Mouse (Mus musculus): ENCODE results near the gene Fmn2.

The Fmn2 gene

GRCm38 (mm10) chr1:174781037-174781436 lies 279.4 kb downstream of the Fmn2 start:
- no peak for DNase-seq (ENCODE audit: extremely low spot score)

- DNase-seq (ENCODE audit: extremely low spot score): no peak
Measured at GRCm38 (mm10) chr1:174788617-174789016, 287.0 kb downstream of the Fmn2 start.

- no peak for DNase-seq (ENCODE audit: extremely low spot score)
Measured at GRCm38 (mm10) chr1:174811846-174812245, 310.2 kb downstream of the Fmn2 start.

- DNase-seq (ENCODE audit: extremely low spot score): peak; percentile 19
Measured at GRCm38 (mm10) chr1:174826562-174826961, 324.9 kb downstream of the Fmn2 start.

GRCm38 (mm10) chr1:174836861-174837260 lies 335.2 kb downstream of the Fmn2 start:
- no peak for DNase-seq (ENCODE audit: extremely low spot score)

GRCm38 (mm10) chr1:174844786-174845185 lies 343.2 kb downstream of the Fmn2 start:
- DNase-seq (ENCODE audit: extremely low spot score): no peak

- DNase-seq (ENCODE audit: extremely low spot score): no peak
Measured at GRCm38 (mm10) chr1:174856188-174856587, 354.6 kb downstream of the Fmn2 start.

- DNase-seq (ENCODE audit: extremely low spot score): no peak
Measured at GRCm38 (mm10) chr1:174860407-174861118, 358.9 kb downstream of the Fmn2 start.
